Mouse (Mus musculus): ENCODE results near the gene Dpagt1.
A peak's percentile ranks its signal among the peaks of the same experiment; 100 is the strongest.
"Not testable (repeated sequence)": the region's sequence is repeated elsewhere in the genome, so short reads cannot be mapped to it uniquely, and the experiment has no call there.

The Dpagt1 gene

GRCm38 (mm10) chr9:44318076-44318825, 7.6 kb upstream of the Dpagt1 start:
- no peak for DNase-seq (ENCODE audit: low spot score)

DNA sequence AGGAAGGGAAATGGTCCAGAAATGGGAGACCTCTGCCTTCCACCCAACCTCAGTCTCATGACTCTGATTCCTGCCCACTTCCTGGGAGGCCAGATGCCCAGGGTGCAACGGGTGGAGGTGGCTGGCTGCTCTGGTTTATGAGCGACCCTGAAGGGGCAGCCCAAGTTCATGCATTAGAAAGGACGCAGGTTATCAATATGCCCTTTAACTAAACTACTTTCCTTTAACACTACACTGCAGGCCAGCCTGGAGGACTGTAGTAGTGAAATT, 7.1 kb upstream of the Dpagt1 start:
- no peak for DNase-seq (ENCODE audit: low spot score)

- peak; percentile 53 for DNase-seq (ENCODE audit: low spot score)
Observed at GRCm38 (mm10) chr9:44319105-44319886, 6.5 kb upstream of the Dpagt1 start.

DNA sequence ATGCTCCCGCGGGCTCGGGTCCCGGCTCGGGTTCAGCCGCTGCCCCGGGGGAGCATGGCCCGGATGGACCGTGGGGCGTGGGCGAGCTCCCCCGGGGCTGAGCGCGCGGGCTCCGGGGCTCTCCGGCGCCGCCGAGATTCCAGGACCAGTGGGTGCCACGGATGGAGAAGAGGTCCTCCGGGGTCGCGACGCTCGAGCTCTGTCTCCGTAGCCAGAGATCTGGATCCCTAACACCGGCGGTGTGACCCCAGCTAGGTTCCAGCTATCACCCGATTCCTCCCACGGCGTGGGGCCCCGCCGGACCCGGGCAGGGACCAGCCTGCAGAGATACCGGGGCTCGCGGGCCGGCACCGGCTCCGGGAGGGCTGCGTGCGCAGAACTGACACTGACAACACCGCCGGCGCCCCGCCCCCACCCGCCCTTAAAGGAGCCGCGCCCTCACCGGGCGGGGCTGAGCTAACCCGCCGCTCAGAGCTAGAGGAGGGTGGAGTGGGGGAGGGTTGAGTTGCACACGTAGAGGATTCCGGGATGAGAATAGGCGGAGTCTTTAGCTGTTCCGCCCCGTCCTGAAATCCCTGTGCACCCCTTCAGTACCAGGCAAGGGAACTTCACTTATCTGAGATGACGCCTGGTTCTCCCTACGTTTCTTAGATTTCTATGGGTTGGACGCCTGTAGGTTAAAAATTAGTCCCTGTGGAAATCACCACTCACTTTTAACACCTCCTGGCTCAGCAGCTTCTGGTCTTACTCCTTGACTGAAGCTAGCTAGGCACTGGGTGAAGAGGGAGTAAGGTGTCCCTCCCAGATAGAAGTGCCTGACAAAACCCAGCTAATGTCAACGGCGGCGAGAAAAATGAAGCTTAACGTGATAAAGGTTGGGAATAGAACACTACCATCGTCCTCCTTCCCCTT, 5.7 kb upstream of the Dpagt1 start, which contains the start of gene C2cd2l:
Gene C2cd2l (minus strand): TSS at position 399 of the 912 bp plus-strand sequence.
- peak; percentile 97 for DNase-seq (ENCODE audit: low spot score)

DNA sequence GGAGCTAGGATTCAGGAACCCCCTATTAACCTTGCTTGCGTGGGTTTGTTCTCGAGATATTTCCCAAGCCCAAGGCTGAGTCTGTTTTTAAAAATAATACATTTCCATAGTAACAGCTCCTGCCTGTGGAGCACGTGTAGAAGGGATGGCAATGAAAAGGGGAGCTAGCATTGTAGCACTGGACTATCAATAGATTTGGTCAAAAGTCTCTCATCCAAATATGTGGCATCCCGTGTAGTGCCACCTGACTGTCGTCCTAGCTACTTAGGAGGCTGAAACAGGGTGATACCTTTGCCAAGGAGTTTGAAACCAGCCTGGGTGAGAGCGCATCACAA, 5.1 kb upstream of the Dpagt1 start:
- peak; percentile 87 for DNase-seq (ENCODE audit: low spot score)

DNA sequence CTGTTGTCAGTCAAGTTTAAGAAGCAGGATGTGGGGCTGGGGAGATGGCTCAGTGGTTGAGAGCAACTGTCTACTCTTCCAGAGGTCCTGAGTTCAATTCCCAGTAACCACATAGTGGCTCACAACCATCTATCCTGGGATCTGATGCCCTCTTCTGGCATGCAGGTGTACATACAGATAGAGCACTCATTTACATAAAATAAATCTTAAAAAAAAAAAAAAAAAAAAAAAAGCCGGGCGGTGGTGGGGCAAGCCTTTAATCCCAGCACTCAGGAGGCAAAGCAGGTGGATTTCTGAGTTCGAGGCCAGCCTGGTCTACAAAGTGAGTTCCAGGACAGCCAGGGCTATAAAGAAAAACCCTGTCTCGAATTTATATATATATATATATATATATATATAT, 2.2 kb upstream of the Dpagt1 start:
- not testable (repeated sequence) for DNase-seq (ENCODE audit: low spot score)

DNA sequence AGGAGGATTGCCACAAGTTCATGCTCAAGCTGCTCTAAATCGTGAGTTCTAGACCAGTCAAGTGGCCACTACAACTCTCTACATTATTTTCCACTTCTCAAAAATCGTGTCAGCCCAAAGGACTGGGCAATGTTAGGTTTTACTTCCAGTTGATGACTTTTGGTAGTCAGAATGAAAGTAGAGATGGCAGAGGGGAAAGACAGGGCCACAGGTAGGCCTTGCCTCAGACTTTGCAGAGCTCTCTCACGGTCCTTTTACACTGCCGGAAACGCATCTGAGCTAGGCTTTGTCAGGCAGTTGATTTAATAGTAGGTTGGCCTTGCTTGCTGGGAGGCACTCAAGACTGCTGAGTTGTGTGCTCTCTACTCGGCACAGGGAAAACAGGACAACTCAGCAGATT, 1.7 kb upstream of the Dpagt1 start:
- DNase-seq (ENCODE audit: low spot score) = no peak

- DNase-seq (ENCODE audit: low spot score) = not testable (repeated sequence)
Observed at GRCm38 (mm10) chr9:44325032-44325767, 619 bp upstream of the Dpagt1 start.

DNA sequence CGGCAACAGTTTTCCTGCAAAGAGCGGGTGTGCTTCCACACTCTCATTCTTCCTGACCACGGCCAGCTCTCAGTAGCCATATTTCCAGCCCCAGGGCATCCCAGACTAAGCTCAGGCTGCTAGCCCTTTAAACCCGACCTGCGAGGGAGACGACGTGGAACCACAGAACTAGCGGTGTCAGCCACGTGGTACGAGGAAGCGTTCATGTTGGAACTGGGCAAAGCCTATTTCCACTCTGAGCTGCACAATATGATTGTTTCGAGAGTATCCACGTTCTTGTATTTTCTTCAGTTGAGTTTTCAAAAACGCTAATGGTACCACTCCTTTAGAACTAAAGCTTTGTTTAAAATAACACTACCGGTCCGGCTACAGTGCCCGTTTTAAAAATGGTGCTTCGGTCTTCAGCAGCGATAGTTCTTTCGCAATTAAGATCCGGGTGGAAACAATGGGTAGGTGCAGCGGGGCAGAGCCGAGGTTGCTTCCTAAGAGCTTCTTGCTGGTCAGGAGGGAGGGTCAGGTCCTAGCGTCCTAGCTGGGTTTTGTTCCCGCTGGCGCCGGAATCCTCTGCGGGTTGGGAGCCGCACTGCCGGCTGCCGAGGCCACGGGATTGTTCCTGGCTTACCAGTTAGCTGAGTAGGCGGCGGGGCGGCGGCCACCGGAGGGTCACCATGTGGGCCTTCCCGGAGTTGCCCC, 698 bp downstream of the Dpagt1 start:
- DNase-seq (ENCODE audit: low spot score) = peak; percentile 89

DNA sequence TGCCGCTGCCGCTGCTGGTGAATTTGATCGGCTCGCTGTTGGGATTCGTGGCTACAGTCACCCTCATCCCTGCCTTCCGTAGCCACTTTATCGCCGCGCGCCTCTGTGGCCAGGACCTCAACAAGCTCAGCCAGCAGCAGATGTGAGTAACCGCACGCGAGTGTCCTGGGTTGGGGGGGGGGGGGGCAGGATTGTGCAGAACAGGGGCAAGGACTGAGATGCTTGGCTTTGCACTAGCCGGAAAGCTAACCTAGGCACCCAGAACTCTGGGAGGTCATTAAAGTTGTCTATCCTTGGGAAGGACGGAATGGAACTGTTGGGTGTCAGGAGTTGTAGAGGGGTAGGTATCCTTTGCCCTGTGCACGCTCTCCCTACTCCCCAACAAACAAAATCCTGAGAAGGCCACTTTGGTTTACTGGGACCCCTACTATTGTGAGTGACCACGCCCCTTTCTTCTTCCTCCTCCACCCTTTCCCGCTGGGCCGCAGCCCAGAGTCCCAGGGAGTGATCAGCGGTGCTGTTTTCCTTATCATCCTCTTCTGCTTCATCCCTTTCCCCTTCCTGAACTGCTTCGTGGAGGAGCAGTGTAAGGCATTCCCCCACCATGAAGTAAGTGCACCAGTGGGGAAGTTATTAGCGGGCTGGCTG, 1.4 kb downstream of the Dpagt1 start:
- DNase-seq (ENCODE audit: low spot score) = no peak

DNA sequence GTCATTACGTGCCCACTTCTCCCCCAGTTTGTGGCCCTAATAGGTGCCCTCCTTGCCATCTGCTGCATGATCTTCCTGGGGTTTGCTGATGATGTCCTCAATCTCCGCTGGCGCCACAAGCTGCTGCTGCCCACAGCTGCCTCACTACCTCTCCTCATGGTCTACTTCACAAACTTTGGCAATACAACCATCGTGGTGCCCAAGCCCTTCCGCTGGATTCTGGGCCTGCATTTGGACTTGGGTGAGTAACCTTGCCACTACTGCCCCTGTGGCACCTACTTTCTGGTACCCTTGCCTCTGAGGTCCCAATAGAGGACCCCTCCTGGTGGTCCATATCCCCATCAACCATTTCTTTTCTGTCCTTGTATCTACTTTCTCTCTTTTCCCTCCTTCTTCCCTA, 2.1 kb downstream of the Dpagt1 start:
- DNase-seq (ENCODE audit: low spot score) = no peak

DNA sequence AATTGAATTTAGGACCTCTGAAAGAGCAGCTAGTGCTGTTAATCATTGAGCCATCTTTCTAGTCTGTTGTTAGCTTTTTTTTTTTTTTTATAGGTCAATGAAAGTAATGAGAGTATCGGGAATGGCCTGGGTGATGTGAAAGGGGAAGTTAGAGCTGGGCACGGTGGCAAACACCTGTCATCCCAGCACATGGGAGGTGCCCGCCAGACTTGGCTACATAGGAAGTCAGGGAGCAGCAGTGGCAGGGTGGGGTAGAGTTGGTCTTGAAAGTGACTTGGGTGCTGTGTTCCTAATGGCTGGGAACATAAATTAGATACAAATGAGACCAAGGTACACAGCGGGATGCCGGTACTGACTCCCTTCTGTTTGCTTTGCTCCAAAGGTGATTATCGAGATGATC, 4.9 kb downstream of the Dpagt1 start:
- DNase-seq (ENCODE audit: low spot score) = no peak

GRCm38 (mm10) chr9:44332918-44333638, 7.3 kb downstream of the Dpagt1 start:
- DNase-seq (ENCODE audit: low spot score) = no peak

GRCm38 (mm10) chr9:44334396-44335330, 8.8 kb downstream of the Dpagt1 start, which contains the start of gene H2afx:
TSS of gene H2afx (plus strand) at chr9:44334694.
- peak; percentile 99 for DNase-seq (ENCODE audit: low spot score)

- DNase-seq (ENCODE audit: low spot score) = peak; percentile 58
Observed at GRCm38 (mm10) chr9:44335331-44336092, 9.7 kb downstream of the Dpagt1 start.

DNA sequence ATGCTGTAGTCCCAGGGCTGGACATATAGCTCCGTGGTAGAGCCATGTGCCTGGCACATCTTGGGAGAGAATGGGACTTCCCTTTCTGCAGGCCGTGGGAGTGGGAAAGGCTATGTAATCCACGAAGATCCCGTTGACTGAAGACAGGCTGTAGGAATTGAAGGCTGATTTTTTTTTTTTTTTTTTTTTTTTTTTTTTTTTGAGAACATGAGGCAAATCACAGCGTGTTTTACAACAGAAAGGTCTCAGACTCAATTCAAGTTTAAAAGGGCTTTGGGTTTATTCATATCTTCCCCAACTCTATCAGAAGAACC, 10.2 kb downstream of the Dpagt1 start:
- DNase-seq (ENCODE audit: low spot score) = no peak

- not testable (repeated sequence) for DNase-seq (ENCODE audit: low spot score)
Observed at GRCm38 (mm10) chr9:44336513-44336912, 10.7 kb downstream of the Dpagt1 start.

DNA sequence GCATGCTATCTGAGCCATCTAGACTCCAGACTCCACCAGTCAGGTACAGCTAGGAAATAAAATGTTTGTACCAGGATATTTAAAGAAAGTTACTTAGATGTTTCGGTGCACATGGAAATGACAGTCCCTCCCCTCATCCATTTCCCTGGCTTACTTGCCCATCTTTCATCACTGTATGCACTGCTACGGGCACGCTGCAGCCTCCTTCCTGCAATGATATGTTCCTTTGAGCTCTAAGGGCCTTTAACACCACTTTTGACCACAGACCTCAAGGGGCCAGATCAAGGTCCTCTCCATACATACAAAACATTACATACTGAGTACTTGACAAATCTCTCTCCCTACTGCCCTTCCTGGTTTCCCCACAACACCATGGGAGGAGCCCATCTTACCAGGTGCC, 11.1 kb downstream of the Dpagt1 start:
- DNase-seq (ENCODE audit: low spot score) = no peak
